Mouse (Mus musculus): ENCODE measurements around the gene Dhcr24.

The Dhcr24 gene

GRCm38 (mm10) chr4:106606639-106607554, 46.1 kb downstream of the Dhcr24 start:
- DNase-seq (ENCODE audit: low spot score in 2 of 2), result no peak

- DNase-seq (ENCODE audit: low spot score in 2 of 2), result no peak
These were observed 47.1 kb downstream of the Dhcr24 start for GRCm38 (mm10) chr4:106607905-106608304.

- no peak for DNase-seq (ENCODE audit: low spot score in 2 of 2)
These were observed 52.3 kb downstream of the Dhcr24 start for GRCm38 (mm10) chr4:106613105-106613504.

- no peak for DNase-seq (ENCODE audit: low spot score in 2 of 2)
These were observed 52.7 kb downstream of the Dhcr24 start for GRCm38 (mm10) chr4:106613560-106613959.

- peak in 1 of 2 experiments; percentile 65 for DNase-seq (ENCODE audit: low spot score in 2 of 2)
These were observed 53.5 kb downstream of the Dhcr24 start for GRCm38 (mm10) chr4:106614180-106614797.

- DNase-seq (ENCODE audit: low spot score in 2 of 2), result no peak
These were observed 54.0 kb downstream of the Dhcr24 start for GRCm38 (mm10) chr4:106614881-106615280.

- no peak for DNase-seq (ENCODE audit: low spot score in 2 of 2)
These were observed 54.8 kb downstream of the Dhcr24 start for GRCm38 (mm10) chr4:106615637-106616036.

GRCm38 (mm10) chr4:106617056-106617455, 56.2 kb downstream of the Dhcr24 start, which contains the start of gene Lexm:
Gene Lexm (minus strand): TSS chr4:106617241.
- DNase-seq (ENCODE audit: low spot score in 2 of 2), result no peak

- no peak for DNase-seq (ENCODE audit: low spot score in 2 of 2)
These were observed 58.1 kb downstream of the Dhcr24 start for GRCm38 (mm10) chr4:106618898-106619297.

- no peak for DNase-seq (ENCODE audit: low spot score in 2 of 2)
These were observed 60.6 kb downstream of the Dhcr24 start for GRCm38 (mm10) chr4:106621428-106621827.

GRCm38 (mm10) chr4:106622030-106622493, 61.2 kb downstream of the Dhcr24 start, which contains the start of gene Ttc22:
Gene Ttc22 (plus strand): TSS chr4:106622432.
- DNase-seq (ENCODE audit: low spot score in 2 of 2), result peak; percentile 69 to 70

GRCm38 (mm10) chr4:106622712-106623111, 61.9 kb downstream of the Dhcr24 start:
- DNase-seq (ENCODE audit: low spot score in 2 of 2), result no peak

- DNase-seq (ENCODE audit: low spot score in 2 of 2), result no peak
These were observed 63.4 kb downstream of the Dhcr24 start for GRCm38 (mm10) chr4:106624271-106624670.

- no peak for DNase-seq (ENCODE audit: low spot score in 2 of 2)
These were observed 67.0 kb downstream of the Dhcr24 start for GRCm38 (mm10) chr4:106627809-106628208.

GRCm38 (mm10) chr4:106628650-106629360, 68.0 kb downstream of the Dhcr24 start:
- no peak for DNase-seq (ENCODE audit: low spot score in 2 of 2)

- DNase-seq (ENCODE audit: low spot score in 2 of 2), result no peak
These were observed 68.5 kb downstream of the Dhcr24 start for GRCm38 (mm10) chr4:106629374-106629773.

- peak in 1 of 2 experiments; percentile 49 for DNase-seq (ENCODE audit: low spot score in 2 of 2)
These were observed 69.7 kb downstream of the Dhcr24 start for GRCm38 (mm10) chr4:106630333-106631220.

GRCm38 (mm10) chr4:106632313-106632712, 71.5 kb downstream of the Dhcr24 start:
- no peak for DNase-seq (ENCODE audit: low spot score in 2 of 2)

GRCm38 (mm10) chr4:106633281-106634085, 72.6 kb downstream of the Dhcr24 start:
- DNase-seq (ENCODE audit: low spot score in 2 of 2), result no peak

- no peak for DNase-seq (ENCODE audit: low spot score in 2 of 2)
These were observed 73.2 kb downstream of the Dhcr24 start for GRCm38 (mm10) chr4:106634086-106634479.

Data from urinary bladder, adult 18-20 months (tissue).